Mouse (Mus musculus) C2C12 (cell line): ENCODE data around the gene Nxph3. TPM values are rescaled to one million over a fixed set of nuclear protein-coding genes. Genes with fewer than 3 reads are reported as not detected.
A peak's percentile ranks its signal among the peaks of the same experiment; 100 is the strongest.
"Not testable (repeated sequence)": the region's sequence is repeated elsewhere in the genome, so short reads cannot be mapped to it uniquely, and the experiment has no call there.

ENCODE experiments used
- H3K27me3 ChIP-seq: one replicate; pipeline ENCODE4 v1.6.1; 2011; ENCODE audit not compliant: control insufficient read depth, insufficient read depth, insufficient read length
- H3K36me3 ChIP-seq: one replicate; pipeline ENCODE4 v1.6.1; 2011; ENCODE audit not compliant: control insufficient read depth, insufficient read depth
- H3K4me3 ChIP-seq: one replicate; pipeline ENCODE4 v1.5.1; 2011; ENCODE audit warnings: mild to moderate bottlenecking, control low read depth; ENCODE audit not compliant: poor library complexity, insufficient read depth, severe bottlenecking
- H3K79me2 ChIP-seq: one replicate; pipeline ENCODE4 v1.6.1; 2011; ENCODE audit not compliant: control insufficient read depth, insufficient read depth
- H3K79me3 ChIP-seq: one replicate; pipeline ENCODE4 v1.6.1; 2011; ENCODE audit warnings: low read depth, control low read depth
- H3ac ChIP-seq: one replicate; pipeline ENCODE3; 2011; ENCODE audit warnings: low read depth; ENCODE audit not compliant: control insufficient read depth, insufficient read length
- CEBPB ChIP-seq: IDR thresholded peaks from one replicate; pipeline ENCODE4 v1.6.1; 2011; ENCODE audit warnings: low read depth, mild to moderate bottlenecking, control low read depth, moderate library complexity
- CTCF ChIP-seq: IDR thresholded peaks from one replicate; pipeline ENCODE4 v1.5.1; 2011; ENCODE audit not compliant: control insufficient read depth, insufficient read depth, insufficient read length
- FOSL1 ChIP-seq: IDR thresholded peaks from one replicate; pipeline ENCODE4 v1.8.0; 2011; ENCODE audit warnings: mild to moderate bottlenecking, low read length; ENCODE audit not compliant: poor library complexity, insufficient read depth, severe bottlenecking
- MAX ChIP-seq: IDR thresholded peaks from one replicate; pipeline ENCODE4 v1.6.1; 2011; ENCODE audit warnings: mild to moderate bottlenecking, control low read depth
- MYOD1 ChIP-seq: IDR thresholded peaks from one replicate; pipeline ENCODE4 v1.6.1; 2011; ENCODE audit warnings: low read depth; ENCODE audit not compliant: control insufficient read depth, insufficient read length
- MYOG ChIP-seq: IDR thresholded peaks from one replicate; pipeline ENCODE4 v1.6.1; 2011; ENCODE audit not compliant: control insufficient read depth, insufficient read length; ENCODE audit errors: extremely low read depth
- USF1 ChIP-seq: IDR thresholded peaks from one replicate; pipeline ENCODE4 v1.6.1; 2011; ENCODE audit warnings: low read depth, mild to moderate bottlenecking, control low read depth, moderate library complexity
- polyA plus RNA-seq: library from polyadenylated mRNA; unstranded; fragments of >200 nt; fragmentation: generic; extraction: Trizol; gene quantifications from one replicate; pipeline ENCODE4 v1.2.1, GENCODE M21; 2012; ENCODE audit warnings: missing spikeins

The Nxph3 gene
- polyA plus RNA-seq, 1 experiment = 1.2 TPM

DNA sequence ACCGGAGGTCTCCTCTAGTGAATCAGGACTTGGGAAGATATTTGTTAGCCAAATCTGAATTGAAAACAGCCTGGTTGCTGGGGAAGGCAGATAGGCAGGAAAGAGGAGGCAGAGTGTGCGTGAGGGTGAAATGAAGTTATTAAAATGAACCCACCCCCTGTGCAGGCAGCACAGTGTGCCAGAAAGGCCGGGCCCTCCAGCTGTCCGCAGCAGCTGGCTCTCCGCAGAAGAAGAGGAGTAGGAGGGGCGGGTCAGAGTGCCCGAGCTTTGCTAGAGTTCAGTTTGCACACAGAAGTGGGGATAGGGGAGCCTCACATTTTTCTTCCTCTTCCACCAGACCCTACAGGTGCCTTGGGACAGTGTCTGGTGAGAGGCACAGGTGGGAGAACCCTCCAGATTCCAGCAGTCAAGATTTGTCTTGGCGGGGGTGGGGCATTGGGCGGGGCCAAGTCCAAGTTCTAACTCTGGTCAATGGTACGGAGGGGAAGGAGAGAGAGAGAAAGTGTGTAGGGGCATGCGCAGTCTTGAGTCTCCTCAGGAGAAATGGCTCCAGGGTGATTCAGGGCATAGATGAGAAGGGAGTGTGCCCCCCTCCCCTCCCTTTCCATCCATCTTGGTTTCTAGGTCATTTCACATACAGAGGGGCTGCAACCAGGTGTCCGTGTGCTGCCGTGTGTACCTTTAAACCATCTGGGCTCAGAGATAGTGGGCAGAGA is 6.0 kb downstream of the Nxph3 start:
- Histone ChIP-seq H3K4me3 (no peak overlapping the region), H3ac (no peak overlapping the region), H3K79me2 (no peaks in the 10 kb centered on the region), H3K27me3 (no peaks in the 10 kb centered on the region), H3K36me3 (no peaks in the 10 kb centered on the region), H3K79me3 (no peaks in the 10 kb centered on the region)
- peak; percentile 20 for TF ChIP-seq MYOD1
- TF ChIP-seq USF1 = no peak
- TF ChIP-seq MAX = no peak

DNA sequence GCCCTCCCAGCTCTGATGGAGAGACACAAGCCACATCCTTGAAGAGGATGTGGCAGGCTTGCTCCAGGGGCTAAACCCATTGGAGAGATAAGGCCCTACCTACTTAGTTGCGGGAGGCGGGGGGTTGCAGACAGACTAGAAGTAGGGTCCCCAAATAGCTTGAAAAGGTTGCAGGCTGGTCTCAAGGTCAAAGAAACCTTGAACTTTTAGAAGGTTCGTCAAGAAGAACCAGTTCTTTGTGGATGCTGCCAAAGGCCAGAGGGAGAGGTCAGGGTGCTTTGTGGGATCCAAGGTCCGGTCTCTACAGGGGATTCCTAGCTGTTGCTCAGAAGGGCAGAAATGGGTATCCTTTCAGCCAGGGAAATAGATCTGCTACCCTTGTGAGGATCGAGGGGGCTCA is 6.6 kb downstream of the Nxph3 start:
- Histone ChIP-seq H3K79me3 (no peaks in the 10 kb centered on the region), H3K27me3 (no peaks in the 10 kb centered on the region), H3ac (no peak overlapping the region), H3K79me2 (no peaks in the 10 kb centered on the region), H3K4me3 (no peak overlapping the region), H3K36me3 (no peaks in the 10 kb centered on the region)
- TF ChIP-seq CTCF (no peak), MYOD1 (no peak), CEBPB (no peak), MAX (no peak), USF1 (no peak), MYOG (no peak), FOSL1 (no peak)

DNA sequence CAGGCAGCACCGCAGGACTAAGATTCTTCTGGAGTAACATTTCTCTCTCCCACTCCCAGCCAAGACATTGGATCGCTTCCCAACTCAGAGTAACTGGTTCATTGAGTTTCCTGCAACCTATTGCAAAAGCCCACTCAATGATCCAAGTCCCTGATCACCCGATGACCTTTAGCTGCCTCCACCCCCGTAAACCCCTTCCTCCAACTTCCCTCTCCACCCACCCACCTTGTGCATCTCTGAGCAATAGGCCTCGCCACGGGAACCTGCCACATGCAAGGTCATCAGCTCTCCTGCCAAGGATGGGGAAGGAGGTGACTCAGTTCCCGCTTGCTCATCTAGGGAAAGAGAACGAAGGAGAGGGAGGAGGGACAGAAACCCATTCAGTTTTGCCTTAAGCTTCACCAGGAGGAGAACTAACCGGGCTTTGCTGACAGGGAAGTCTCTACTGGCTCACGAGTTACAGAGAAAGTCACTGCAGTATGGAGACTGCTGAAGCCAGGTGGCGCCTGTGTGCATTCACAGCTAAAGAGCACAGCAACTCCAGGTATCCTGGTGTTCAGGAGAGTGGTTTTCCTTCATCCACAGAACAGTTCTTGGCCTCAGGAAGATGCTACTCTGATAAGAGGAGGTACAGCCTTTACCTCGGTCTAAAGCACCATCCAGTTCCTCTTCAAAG is 7.2 kb downstream of the Nxph3 start:
- Histone ChIP-seq H3K79me2 (no peaks in the 10 kb centered on the region), H3K79me3 (no peaks in the 10 kb centered on the region), H3K27me3 (no peaks in the 10 kb centered on the region), H3ac (no peak overlapping the region), H3K36me3 (no peaks in the 10 kb centered on the region), H3K4me3 (no peak overlapping the region)
- TF ChIP-seq CTCF (no peak), MYOD1 (no peak), MAX (no peak), CEBPB (peak; percentile 62), FOSL1 (no peak), USF1 (no peak), MYOG (no peak)

DNA sequence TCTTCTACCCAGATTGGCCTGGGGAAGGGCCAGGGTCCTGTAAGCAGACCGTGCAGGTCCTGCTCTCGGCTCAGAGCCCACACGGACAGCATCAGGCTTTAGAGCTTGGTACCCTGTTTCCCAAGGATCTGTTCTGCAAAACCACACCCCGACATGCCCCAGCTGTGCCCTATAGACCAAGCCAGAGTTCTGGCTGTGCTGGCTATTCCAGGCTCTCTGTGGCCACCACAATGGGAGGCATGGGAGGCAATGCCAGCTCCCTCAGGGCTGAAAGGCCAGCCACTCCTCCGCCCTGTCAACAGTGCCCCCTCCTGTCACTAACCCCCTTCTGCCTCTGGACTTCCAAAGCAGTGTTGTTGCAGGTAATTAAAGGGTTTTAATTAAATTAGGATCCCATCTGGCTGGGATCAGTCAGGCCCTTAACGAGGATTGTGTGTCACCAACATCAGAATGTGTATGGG is 10.1 kb downstream of the Nxph3 start:
- Histone ChIP-seq H3K27me3 (no peaks in the 10 kb centered on the region), H3K36me3 (no peaks in the 10 kb centered on the region), H3K4me3 (no peak overlapping the region), H3ac (no peak overlapping the region), H3K79me2 (no peaks in the 10 kb centered on the region), H3K79me3 (no peaks in the 10 kb centered on the region)
- no peak for TF ChIP-seq MYOD1
- no peak for TF ChIP-seq FOSL1
- no peak for TF ChIP-seq USF1
- peak; percentile 10 for TF ChIP-seq CTCF
- TF ChIP-seq CEBPB = no peak
- TF ChIP-seq MYOG = no peak

DNA sequence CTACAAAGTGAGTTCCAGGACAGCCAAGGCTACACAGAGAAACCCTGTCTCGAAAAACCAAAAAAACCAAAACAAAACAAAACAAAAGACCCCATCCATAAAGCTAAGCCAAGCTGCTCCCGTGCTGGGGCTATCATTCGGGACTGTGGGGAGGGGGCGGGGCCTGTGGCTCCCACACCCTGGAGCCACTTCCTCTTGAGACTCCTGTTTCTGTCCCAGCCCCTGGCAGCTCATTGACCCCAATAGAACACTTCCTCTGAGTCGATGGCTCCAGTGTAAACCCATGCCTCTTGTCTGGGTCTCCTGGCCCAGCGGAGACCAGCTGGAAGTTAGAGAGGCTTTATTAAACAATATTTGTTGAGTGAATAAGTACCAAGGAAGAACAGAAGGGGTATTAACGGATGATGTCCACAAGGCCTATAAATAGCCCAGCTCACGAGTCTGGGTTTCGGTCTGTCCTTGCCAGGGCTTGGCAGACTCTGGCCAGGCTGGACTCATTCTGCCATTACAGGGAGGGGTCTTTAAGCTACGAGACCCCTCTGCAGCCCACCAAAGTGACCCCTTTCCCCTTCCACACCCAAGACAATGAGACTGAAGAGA is 10.7 kb downstream of the Nxph3 start:
- Histone ChIP-seq H3K79me3 (no peaks in the 10 kb centered on the region), H3ac (no peak overlapping the region), H3K27me3 (no peaks in the 10 kb centered on the region), H3K36me3 (no peaks in the 10 kb centered on the region), H3K4me3 (no peak overlapping the region), H3K79me2 (no peaks in the 10 kb centered on the region)
- no peak for TF ChIP-seq FOSL1
- TF ChIP-seq MAX = no peak
- TF ChIP-seq USF1 = no peak
- no peak for TF ChIP-seq CEBPB
- no peak for TF ChIP-seq CTCF
- TF ChIP-seq MYOG = no peak
- no peak for TF ChIP-seq MYOD1

DNA sequence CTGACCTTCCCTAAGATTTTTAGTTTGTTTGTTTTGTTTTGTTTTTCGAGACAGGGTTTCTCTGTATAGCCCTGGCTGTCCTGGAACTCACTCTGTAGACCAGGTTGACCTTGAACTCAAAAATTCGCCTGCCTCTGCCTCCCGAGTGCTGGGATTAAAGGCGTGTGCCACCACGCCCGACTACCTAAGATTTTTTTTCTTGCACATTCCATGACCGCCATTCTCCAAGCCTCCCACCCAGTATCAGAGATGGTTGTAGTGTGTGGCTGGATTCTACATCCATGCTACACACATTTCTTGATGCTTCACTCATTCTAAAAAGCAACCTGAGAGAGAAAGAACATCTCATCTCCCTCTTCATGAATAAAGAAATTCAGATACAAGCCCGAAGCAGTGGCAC is 12.5 kb downstream of the Nxph3 start:
- H3K4me3 ChIP-seq, H3ac ChIP-seq, H3K79me3 ChIP-seq, H3K79me2 ChIP-seq, H3K36me3 ChIP-seq, H3K27me3 ChIP-seq: not testable (repeated sequence)
